Mouse (Mus musculus): Measurements from ENCODE around the gene Hprt.
"Not testable (repeated sequence)": the region's sequence is repeated elsewhere in the genome, so short reads cannot be mapped to it uniquely, and the experiment has no call there.

Gene Hprt

DNA sequence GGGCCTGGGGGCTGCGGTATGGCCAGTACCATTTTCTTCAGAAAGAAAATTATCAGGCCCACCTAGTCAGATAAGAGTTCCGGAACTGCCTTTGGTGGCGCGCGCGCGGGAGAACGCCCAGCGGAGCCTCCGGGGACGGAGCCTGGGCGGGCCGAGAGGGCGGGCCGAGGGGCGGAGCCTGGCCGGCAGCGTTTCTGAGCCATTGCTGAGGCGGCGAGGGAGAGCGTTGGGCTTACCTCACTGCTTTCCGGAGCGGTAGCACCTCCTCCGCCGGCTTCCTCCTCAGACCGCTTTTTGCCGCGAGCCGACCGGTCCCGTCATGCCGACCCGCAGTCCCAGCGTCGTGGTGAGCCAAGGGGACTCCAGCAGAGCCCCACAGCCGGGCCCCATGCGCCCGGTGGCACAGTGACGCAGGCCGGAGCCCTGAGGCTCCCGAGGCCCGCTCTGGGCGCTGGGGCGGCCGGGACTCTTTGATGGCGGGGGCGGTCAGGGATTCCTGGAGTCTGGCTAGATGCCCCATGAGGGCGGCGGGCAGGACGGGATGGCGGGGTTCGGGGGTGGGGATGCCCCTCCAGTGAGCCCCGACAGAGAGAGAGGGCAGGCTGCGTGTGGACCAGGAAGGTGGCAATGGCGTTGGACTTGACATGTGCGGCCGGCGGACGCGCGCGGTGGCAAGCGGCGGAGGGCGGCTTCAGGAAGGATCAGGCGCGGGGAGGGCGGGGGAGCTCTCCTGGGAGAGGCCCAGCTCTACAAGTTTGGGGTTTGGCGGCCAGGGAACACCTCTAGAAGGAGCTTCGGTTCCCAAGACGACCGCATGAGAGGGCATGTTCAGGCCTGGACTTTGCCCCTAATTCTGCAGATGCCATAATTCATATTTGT is at the start of gene Hprt:
TSS of gene Hprt (plus strand) at position 233 of the 879 bp plus-strand sequence.
- DNase-seq (ENCODE audit: low read depth, low spot score), result peak; percentile 47

GRCm38 (mm10) chrX:52945509-52945908 is 42.4 kb upstream of the Hprt start:
- no peak for DNase-seq (ENCODE audit: low read depth, low spot score)

- no peak for DNase-seq (ENCODE audit: low read depth, low spot score)
Measured at GRCm38 (mm10) chrX:52949713-52950112, 38.2 kb upstream of the Hprt start.

- DNase-seq (ENCODE audit: low read depth, low spot score), result no peak
Measured at GRCm38 (mm10) chrX:52956942-52957341, 31.0 kb upstream of the Hprt start.

DNA sequence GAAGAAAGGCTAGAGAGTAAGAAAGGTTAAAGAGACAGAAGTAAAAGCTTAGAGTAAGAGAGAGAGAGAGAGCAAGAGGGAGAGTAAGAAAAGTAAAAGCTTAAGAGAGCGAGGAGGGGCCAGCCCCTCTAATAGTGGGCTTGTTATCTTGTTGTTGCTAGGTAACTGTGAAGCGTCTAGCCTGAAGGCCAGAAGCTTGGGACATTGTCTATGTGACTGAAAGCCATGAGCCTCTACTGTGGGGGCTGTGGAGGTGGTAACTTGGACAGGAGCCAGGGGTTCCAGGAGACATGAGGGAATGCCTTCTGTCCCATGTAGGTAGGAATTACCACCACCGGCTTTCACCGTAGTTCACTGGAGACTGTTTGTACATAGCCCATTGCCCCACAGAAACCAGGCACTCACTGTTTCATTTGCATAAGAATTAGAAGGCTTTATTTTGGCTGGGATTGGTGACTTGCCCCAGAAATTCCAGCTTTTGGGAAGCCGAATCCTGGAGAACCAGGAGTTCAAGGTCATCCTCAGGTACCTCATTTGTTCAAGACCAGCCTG is 26.3 kb upstream of the Hprt start:
- DNase-seq (ENCODE audit: low read depth, low spot score), result peak; percentile 5

GRCm38 (mm10) chrX:52965149-52965548 is 22.8 kb upstream of the Hprt start:
- DNase-seq (ENCODE audit: low read depth, low spot score), result no peak

GRCm38 (mm10) chrX:52971211-52972006 is 16.5 kb upstream of the Hprt start:
- DNase-seq (ENCODE audit: low read depth, low spot score), result no peak

DNA sequence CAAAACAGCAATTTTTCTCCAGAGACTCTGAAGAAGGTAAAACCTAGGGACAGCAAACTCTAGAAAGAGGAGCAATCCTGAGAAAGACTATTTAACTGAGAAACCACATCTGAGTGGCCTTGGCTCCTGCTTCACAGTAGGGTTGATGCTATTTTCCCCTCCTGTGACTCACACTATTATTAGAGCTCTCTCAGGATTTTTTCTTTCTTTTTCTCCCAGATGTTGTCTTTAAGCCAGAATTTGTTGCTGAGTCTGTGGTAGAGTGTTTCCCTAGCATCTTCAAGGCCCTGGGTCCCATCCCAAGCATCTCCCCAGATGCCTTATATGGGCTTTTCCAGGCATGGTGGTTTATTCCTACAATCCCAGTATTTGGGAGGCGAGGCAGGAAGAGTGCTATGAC is 15.8 kb upstream of the Hprt start:
- DNase-seq (ENCODE audit: low read depth, low spot score), result no peak

GRCm38 (mm10) chrX:52972680-52973079 is 15.3 kb upstream of the Hprt start:
- no peak for DNase-seq (ENCODE audit: low read depth, low spot score)

GRCm38 (mm10) chrX:52978576-52978975 is 9.4 kb upstream of the Hprt start:
- DNase-seq (ENCODE audit: low read depth, low spot score), result no peak

GRCm38 (mm10) chrX:52981378-52981777 is 6.6 kb upstream of the Hprt start:
- no peak for DNase-seq (ENCODE audit: low read depth, low spot score)

GRCm38 (mm10) chrX:52994726-52995125 is 6.8 kb downstream of the Hprt start:
- DNase-seq (ENCODE audit: low read depth, low spot score), result not testable (repeated sequence)

DNA sequence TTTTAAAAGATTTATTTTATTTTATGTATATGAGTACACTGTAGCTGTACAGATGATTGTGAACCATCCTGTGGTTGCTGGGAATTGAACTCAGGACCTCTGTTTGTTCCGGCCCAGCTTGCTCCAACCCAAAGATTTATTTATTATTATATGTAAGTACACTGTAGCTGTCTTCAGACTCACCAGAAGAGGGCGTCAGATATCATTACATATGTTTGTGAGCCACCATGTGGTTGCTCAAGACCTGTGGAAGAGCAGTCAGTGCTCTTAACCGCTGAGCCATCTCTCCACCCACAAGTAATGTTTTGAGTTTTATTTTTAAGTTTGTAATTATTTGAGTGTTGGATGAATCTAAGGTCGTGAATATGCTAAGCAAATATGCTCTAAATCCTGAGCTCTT is 16.9 kb downstream of the Hprt start:
- not testable (repeated sequence) for DNase-seq (ENCODE audit: low read depth, low spot score)

- no peak for DNase-seq (ENCODE audit: low read depth, low spot score)
Measured at GRCm38 (mm10) chrX:53006062-53006461, 18.1 kb downstream of the Hprt start.

- DNase-seq (ENCODE audit: low read depth, low spot score), result no peak
Measured at GRCm38 (mm10) chrX:53015549-53015948, 27.6 kb downstream of the Hprt start.

DNA sequence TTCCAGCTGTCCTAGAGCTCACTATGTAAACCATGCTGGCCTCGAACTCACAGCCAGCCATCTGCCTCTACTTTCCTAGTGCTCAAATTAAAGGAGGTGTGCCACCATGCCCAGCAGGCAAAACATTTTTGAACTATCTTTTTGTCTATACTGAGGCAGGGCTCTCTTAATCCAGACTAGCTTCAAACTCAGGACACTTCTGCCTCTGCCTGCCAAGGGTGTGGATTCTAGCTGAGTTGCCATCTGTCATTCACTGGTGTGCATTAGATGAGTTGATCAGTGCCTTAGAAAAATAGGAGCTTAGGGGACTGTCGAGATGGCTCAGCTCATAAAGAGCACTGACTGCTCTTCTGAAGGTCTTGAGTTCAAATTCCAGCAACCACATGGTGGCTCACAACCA is 35.1 kb downstream of the Hprt start:
- no peak for DNase-seq (ENCODE audit: low read depth, low spot score)

- not testable (repeated sequence) for DNase-seq (ENCODE audit: low read depth, low spot score)
Measured at GRCm38 (mm10) chrX:53024268-53024667, 36.3 kb downstream of the Hprt start.

DNA sequence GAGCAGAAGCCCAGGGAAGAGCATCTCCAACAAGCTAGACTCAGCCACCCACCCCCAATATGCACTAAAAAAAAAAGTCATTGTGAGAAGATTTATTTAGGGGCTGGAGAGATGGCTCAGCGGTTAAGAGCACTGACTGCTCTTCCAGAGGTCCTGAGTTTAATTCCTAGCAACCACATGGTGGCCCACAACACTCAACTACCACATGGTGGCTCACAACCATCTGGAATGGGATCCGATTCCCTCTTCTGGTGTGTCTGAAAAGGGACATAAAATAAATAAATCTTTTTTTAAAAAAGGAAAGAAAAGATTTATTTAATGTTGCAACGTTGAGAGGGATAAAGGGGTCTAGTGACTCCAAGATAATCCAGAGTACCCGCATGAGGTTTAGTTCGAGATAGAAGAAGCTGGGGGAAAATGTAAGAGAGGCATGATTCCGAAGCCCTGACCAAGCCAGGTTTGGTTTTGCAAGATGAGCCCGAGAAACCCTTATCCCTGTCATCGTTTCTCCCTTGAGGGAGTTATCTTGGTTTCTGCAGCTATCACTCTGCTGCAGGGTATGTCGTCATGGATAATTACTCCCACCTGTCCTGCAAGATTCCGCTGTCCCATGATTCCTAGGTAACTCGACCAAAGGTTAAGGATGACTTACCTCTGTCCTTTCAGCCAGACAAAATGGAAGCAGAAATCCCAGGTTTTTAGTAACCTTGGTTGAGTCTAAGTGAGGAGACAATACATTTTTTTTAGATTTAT is 37.7 kb downstream of the Hprt start:
- DNase-seq (ENCODE audit: low read depth, low spot score), result no peak

DNA sequence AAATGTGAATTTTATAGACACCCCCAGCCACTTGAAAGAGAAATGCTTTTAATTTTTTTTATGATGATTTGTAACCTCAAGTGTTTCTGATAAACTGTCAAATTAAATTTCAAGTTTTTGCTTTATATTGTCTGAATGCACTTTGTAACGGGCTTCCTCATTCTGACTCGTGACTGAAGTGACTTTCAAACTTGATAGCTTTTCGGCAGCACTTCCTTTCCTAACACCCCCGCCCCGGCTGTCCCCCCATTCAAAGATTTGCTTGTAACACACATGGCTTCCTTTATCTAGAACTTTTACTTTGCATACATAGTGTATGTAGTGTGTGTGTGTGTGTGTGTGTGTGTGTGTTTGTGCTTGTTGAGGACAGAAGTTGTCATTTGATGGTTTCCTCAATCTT is 41.6 kb downstream of the Hprt start:
- DNase-seq (ENCODE audit: low read depth, low spot score), result no peak

DNA sequence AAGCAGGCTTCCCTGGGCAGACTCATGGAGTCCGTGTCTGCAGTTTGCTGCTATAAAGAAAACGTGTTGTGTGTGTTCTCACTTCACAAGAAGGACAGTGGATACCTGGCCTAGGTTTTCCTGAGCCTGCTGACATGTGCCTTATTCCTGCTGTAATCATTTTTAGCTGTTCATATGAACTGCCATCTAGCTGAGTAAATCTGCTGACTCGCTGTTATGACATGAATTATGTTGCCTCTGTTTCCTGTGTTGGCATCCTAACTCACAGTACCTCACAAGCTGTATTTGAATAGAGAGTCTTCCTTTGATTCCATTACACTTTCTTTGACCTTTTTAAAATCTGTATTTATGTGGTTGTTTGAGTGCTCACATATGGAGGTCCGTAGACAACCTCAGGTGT is 50.3 kb downstream of the Hprt start:
- DNase-seq (ENCODE audit: low read depth, low spot score), result no peak

DNA sequence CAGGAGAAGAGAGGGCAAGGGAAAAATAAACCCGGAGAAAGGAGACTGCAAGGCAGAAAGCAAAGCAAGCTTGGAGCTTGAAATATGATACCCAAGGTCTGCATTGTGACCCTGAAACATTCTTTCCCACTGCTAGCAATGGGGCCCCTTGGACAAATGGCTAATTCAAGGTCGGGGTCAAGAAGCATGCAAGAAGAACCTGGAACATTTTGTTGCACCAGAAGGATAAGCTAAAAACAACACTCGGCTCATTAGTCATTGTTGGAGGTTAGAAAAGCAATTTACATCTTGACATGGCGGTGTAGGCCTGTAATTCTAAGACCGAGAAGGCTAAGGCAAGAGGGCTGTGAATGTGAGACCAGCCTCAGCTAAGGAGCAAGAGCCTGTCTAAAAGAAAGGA is 51.7 kb downstream of the Hprt start:
- DNase-seq (ENCODE audit: low read depth, low spot score), result no peak

- no peak for DNase-seq (ENCODE audit: low read depth, low spot score)
Measured at GRCm38 (mm10) chrX:53040138-53040537, 52.2 kb downstream of the Hprt start.
